Mouse (Mus musculus): ENCODE measurements around the gene Lmod3.

- TF ChIP-seq CTCF (IDR thresholded peaks at IDR 0.05; ENCODE audit: control insufficient read depth, insufficient read depth, low read length), result no peak
- TF ChIP-seq POLR2A (IDR thresholded peaks at IDR 0.05; ENCODE audit: borderline replicate concordance, control insufficient read depth, low read depth, low read length), result no peak
Observed at GRCm38 (mm10) chr6:97266661-97267060, 14.1 kb upstream of the Lmod3 start.
